ENCODE assay signal across 10 mouse cellular contexts in genomic region chr6:101484526-101485287, GRCm38 (mm10).
DNase-seq lines count a peak whose midpoint lies in the region; ATAC-seq and TF ChIP-seq lines count a peak whose summit lies in the region.
"Had no signal": no experiment of that assay in that cellular context is flagged by ENCODE, and none has a peak within 500 bp of the region (broad histone marks: within the 10 kb centered on the region; RNA-seq: fewer than 3 reads in every experiment).

No protein-coding gene starts in this region.

- H3K36me3 ChIP-seq in limb, embryonic 12.5 days, result no peaks in the 10 kb centered on the region

- no peak overlapping the region for H3K9ac ChIP-seq in limb, embryonic 12.5 days (replicated peaks)

- no peak for DNase-seq in frontal cortex, postnatal 25 days (ENCODE audit: low spot score in 2 of 2)
- DNase-seq in left cerebral cortex, adult 2 months (ENCODE audit: extremely low spot score in 1 of 2, low spot score in 2 of 2), result no peak
- DNase-seq in left cerebral cortex, postnatal 4 days, result no peak
- peak; percentile 70 to 72 for DNase-seq in adrenal gland, postnatal 36 days
- DNase-seq: cerebellum, postnatal 14 days; kidney, adult 9 months had no signal

- ATAC-seq in frontal cortex, adult (ENCODE audit: low TSS enrichment), result peak; percentile 15; the same call in 1 of the 2 replicates
- peak; percentile 80 for ATAC-seq in limb, embryonic 12.5 days (ENCODE audit: insufficient number of reproducible peaks, insufficient read depth, low FRiP score, low TSS enrichment, low read depth)
- ATAC-seq in erythroid progenitor cell, adult 5-6 weeks (replicated peaks; ENCODE audit: low FRiP score, poor library complexity, severe bottlenecking), result no peak
- ATAC-seq in megakaryocyte-erythroid progenitor cell, adult 5-6 weeks (replicated peaks; ENCODE audit: low FRiP score, low TSS enrichment, poor library complexity, severe bottlenecking), result no peak

- H3K4me1 ChIP-seq in limb, embryonic 12.5 days (replicated peaks), result peaks cover 20% of the 10 kb centered on the region

- H3K27me3 ChIP-seq in limb, embryonic 12.5 days, result no peaks in the 10 kb centered on the region

- peak overlapping the region; percentile 82 for H3K27ac ChIP-seq in left cerebral cortex, adult 2 months
- 0 out of 2 replicates have a peak overlapping the region, but pooled peaks have one; percentile 35 for H3K27ac ChIP-seq in limb, embryonic 12.5 days

- no peak for TF ChIP-seq CTCF in left cerebral cortex, adult 2 months (IDR thresholded peaks at IDR 0.05)

- H3K4me2 ChIP-seq in limb, embryonic 12.5 days, result no peak overlapping the region

- no peaks in the 10 kb centered on the region for H3K9me3 ChIP-seq in limb, embryonic 12.5 days

- intact Hi-C loops in left cerebral cortex, adult 2 months (cut with DNase I), result loop anchor here (5.0 kb wide), 2 partner anchors 52 to 107 kb away; partner anchors contain the start of gene Pdzrn3
- intact Hi-C loops in left cerebral cortex, postnatal 4 days (cut with DNase I), result no loop called here

- no peak overlapping the region for H3K4me3 ChIP-seq in left cerebral cortex, adult 2 months
- H3K4me3 ChIP-seq in limb, embryonic 12.5 days (replicated peaks), result no peak overlapping the region

- 31% methylated on average over 12 of the region's 12 CpGs for WGBS in limb, embryonic 12.5 days

Comparison
In these comparisons a context has a peak if more than half of its experiments do, and no peak if none do; other contexts are left out.
1. ATAC-seq: peak in frontal cortex, adult (single experiment) and limb, embryonic 12.5 days (single experiment); none in erythroid progenitor cell, adult 5-6 weeks (single experiment) and megakaryocyte-erythroid progenitor cell, adult 5-6 weeks (single experiment).
2. DNase-seq: peak in adrenal gland, postnatal 36 days (2 of 2); none in frontal cortex, postnatal 25 days (0 of 2), left cerebral cortex, adult 2 months (0 of 2) and left cerebral cortex, postnatal 4 days (single experiment).